Mouse (Mus musculus) hematopoietic stem cell, adult 5-6 weeks (primary cell): Measurements from ENCODE around the gene Sik3. TPM values are rescaled to one million over a fixed set of nuclear protein-coding genes. Genes with fewer than 3 reads are reported as not detected.

Experiments used
- ATAC-seq, 2 experiments: fragments of 125-278 bp in 1 of 2; replicated peaks in 1 of 2; 2 replicates each; pipeline ENCODE4 v1.8.0; 2016 to 2017; ENCODE audit warnings: inconsistent platforms in 2 of 2, mild to moderate bottlenecking in 2 of 2, moderate number of reproducible peaks in 2 of 2, low read depth in 1 of 2, moderate TSS enrichment in 1 of 2; ENCODE audit not compliant: low FRiP score in 2 of 2, poor library complexity in 2 of 2, severe bottlenecking in 2 of 2, insufficient read depth in 1 of 2, low TSS enrichment in 1 of 2
- total RNA-seq: library from RNA; stranded (forward); fragments of 172-1452, 232-1000 nt; gene quantifications from 2 replicates; pipeline ENCODE4 v1.2.3, GENCODE M21; 2017

The Sik3 gene
- total RNA-seq, 1 experiment from 2014 or later: 24.3 TPM

DNA sequence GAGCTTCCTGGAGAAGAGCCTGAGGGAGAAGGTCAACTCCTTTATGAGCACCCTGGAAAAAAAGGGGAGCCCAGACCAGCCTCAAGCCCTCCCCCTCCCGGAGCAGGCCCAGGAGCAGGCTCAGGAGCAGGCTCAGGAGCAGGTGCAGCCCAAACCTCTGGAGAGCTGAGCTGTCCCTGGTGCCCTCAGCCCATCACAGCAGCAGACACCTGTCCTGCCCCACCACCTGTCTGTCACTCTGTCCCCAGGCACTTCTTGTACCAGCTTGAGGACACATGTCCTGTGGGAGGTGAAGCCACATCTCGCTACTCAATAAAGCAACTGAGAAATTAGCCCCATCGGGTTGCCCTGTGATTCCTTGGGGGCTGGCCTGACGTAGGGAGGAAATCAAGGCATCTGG, 230.5 kb downstream of the Sik3 start:
- no peak for ATAC-seq

GRCm38 (mm10) chr9:46243584-46243983, 231.0 kb downstream of the Sik3 start:
- ATAC-seq: no peak

- peak in 1 of 2 experiments; percentile 69; a peak in 2 of 4 replicates for ATAC-seq
Measured at GRCm38 (mm10) chr9:46246752-46247324, 234.2 kb downstream of the Sik3 start.

GRCm38 (mm10) chr9:46256177-46256576, 243.6 kb downstream of the Sik3 start:
- ATAC-seq: no peak

DNA sequence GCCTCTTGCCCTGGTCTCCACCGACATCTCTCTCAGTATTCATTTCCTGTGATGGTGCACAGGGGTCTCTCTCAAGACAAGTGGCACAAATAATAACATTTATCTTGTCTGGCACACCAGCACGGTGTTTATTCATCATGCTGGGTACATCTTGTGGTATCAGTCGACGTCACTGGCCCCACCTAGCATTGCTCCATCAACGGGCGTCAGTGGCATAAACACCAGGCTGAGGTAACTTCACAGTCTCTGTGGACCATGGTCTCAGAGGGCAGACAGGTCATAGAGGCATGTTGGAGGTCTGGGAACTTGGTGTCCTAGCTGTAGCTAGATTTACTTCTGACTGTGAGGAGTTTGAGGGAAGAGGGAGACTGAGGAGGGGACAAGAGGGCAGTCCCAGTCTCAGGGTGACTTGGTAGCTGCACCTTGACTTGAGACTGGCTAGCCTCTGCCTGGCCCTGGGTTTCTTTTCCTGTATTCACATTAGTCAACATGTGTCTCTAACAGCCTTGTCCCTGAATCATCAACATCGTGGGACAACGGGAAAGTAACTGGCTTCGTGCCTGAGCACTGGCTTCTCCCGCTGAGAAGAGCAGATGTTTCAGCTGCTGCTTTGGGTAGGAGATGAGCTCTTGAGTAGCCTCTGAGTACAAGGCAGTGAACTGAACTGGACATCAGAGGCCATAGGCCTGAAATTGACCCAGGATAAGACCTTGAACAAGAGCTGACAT, 244.2 kb downstream of the Sik3 start:
- ATAC-seq: peak in 1 of 2 experiments; percentile 43; a peak in 1 of 4 replicates

GRCm38 (mm10) chr9:46257546-46257945, 244.9 kb downstream of the Sik3 start:
- peak; percentile 37 to 73; a peak in 2 of 4 replicates for ATAC-seq

- no peak for ATAC-seq
Measured at GRCm38 (mm10) chr9:46259111-46259510, 246.5 kb downstream of the Sik3 start.

DNA sequence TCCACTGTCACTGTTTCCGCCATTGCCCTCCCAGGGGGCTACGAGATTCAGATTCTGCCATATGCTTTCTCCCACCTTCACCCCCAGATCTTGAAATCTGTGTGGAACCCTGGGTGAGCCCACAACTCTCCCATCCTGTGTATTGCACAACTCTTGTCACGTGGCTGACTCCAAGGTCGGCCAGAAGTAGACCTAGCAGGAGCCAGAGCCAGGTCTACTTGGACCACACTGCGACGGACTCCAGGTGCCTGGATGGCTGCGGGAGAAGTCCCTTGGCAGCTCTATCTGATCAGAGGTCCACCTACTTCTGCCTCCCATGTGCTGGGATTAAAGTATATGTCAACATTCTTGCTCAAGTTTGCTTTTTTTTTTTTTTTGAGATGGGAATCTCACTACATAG, 248.5 kb downstream of the Sik3 start:
- ATAC-seq: no peak

GRCm38 (mm10) chr9:46268343-46268873, 255.8 kb downstream of the Sik3 start, which contains the start of gene Apoa5:
Gene Apoa5, plus strand, starts transcription at chr9:46268633.
- ATAC-seq: no peak

DNA sequence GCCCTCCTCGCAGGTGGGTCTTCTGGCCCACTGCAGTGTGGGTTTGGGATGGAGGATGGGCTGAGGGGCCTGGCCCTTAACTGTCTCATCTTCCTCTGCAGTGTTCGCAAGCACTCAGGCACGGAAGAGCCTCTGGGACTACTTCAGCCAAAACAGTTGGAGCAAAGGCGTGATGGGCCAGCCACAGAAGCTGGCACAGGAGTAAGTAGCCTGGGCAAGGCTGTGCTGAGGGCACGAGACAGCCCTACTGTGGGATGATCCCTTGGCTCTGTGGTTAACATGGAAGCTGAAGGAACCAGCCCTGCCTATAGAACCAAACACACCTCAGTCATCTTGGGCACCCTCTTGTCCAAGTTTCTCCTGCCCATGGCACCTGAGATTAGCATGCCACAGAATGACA, 256.5 kb downstream of the Sik3 start:
- ATAC-seq: no peak

GRCm38 (mm10) chr9:46270782-46271181, 258.2 kb downstream of the Sik3 start:
- no peak for ATAC-seq

GRCm38 (mm10) chr9:46272070-46272469, 259.4 kb downstream of the Sik3 start:
- ATAC-seq: no peak

DNA sequence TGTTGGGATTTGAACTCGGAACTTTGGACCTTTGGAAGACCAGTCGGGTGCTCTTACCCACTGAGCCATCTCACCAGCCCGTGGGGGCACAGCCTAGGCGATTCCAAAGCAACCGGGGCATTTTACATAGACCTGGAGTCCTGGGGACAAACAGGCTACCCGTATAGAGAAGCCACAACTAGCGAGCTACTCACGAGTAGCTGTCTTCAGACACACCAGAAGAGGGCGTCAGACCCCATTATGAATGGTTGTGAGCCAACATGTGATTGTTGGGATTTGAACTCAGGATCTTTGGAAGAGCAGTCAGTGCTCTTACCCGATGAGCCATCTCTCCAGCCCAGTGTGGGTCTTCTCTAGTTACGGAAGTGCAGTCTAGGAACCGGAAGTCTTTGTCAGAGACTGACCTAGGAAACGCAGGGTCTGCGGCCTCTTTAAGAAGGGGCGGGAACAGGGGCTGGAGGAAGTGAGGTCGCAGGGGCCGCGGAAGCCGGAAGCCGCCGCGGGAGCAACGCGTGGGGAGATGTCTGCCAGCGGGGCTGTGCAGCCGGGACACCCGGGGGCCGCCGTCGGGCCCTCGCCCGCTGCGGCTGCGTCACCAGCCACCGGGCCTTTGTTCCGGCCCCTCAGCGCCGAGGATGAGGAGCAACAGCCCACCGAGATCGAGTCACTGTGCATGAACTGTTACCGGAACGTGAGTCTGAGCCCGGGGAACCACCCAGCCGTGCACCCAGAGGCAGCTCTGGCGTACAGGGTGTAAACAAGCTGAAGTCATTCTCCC, 260.2 kb downstream of the Sik3 start, which contains the start of gene Zpr1:
Zpr1 (plus strand) TSS at position 388 of the 778 bp plus-strand sequence.
- peak; percentile 91 to 95 for ATAC-seq

Other genes with a start within 250 kb of the Sik3 start
- 10.1 and 12.0 TPM in 2 replicates for gene Cep164, start 184.1 kb upstream of the Sik3 start, total RNA-seq
- gene Bace1, start 174.2 kb upstream of the Sik3 start, total RNA-seq: 7.3 and 11.0 TPM in 2 replicates
- 15.7 and 21.3 TPM in 2 replicates for gene Pcsk7, start 106.3 kb upstream of the Sik3 start, total RNA-seq
- gene Rnf214, start 105.9 kb upstream of the Sik3 start, total RNA-seq: 34.0 and 64.6 TPM in 2 replicates
- not detected in 2 replicates for gene Tagln, start 76.8 kb upstream of the Sik3 start, total RNA-seq
- 33.7 and 45.8 TPM in 2 replicates for gene Sidt2, start 57.6 kb upstream of the Sik3 start, total RNA-seq
- 105 and 106 TPM in 2 replicates for gene Pafah1b2, start 130 bp upstream of the Sik3 start, total RNA-seq
- not detected in 2 replicates for gene Apoa1, start 215.8 kb downstream of the Sik3 start, total RNA-seq
- gene Apoc3, start 222.8 kb downstream of the Sik3 start, total RNA-seq: not detected in 2 replicates
- not detected in 2 replicates for gene Apoa4, start 227.9 kb downstream of the Sik3 start, total RNA-seq